Mouse (Mus musculus): ENCODE measurements at regions not wholly inside any gene's neighbourhood (a gene's known extent, or its start where the extent isn't known, plus 50 kb on each side); places are given as distances from the start of the nearest gene placed in this dataset.
A peak's percentile ranks its signal among the peaks of the same experiment; 100 is the strongest.

DNA sequence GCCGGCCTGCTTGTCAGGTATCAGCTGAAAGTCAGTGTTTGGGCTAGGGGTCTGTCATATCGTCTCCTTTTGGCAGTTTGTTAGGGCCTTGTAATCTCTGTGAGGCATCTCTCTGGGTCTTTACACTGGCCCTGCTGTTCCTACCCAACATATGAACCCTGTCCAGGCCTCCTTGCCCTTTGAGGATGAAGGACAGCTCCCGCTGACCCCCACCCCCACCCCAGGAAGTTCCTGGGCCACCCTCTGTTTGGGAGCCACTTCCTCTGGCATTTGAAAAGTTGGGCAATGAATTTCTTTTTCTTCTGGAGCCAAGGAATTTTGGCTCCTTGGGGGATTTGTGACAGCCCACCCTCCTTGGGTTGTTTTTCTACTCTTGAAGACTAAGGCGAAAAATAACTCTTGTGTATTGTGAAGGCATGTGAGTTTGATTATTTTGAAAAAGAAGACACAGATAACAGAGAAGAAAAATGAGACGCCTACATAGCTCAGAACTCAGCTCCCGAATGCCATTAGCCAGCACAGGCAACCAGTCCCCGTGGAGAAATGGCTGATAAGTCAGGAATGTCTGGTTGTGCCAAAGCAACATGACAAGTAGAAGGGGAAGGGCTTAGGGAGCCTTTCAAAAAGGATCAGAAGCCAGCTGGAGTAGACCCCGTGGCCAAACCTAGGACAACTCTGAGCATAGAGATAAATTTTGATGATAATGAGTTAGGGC lies 249.5 kb downstream of the Gm49356 start:
- no peak for DNase-seq (ENCODE audit: low read depth in 1 of 2, low spot score in 2 of 2)

DNA sequence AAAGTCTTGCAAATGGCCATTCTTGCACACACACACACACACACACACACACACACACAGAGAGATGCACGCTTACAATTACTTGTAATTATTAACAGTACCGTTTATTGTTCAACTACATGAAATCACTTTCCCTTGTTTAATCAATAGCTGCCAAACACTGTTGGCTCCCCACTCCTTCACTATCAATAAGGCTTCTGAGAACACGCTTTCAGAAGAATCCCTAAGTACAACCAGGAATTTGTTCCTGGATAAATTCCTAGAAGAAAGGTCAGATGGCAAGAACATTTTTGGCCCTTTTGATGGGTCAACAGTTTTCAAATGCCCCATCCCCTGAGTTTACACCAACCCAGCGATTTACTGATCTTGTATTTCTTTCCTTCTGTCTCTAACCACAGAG lies 252.5 kb downstream of the Gm49356 start:
- DNase-seq (ENCODE audit: low read depth in 1 of 2, low spot score in 2 of 2), result no peak

DNA sequence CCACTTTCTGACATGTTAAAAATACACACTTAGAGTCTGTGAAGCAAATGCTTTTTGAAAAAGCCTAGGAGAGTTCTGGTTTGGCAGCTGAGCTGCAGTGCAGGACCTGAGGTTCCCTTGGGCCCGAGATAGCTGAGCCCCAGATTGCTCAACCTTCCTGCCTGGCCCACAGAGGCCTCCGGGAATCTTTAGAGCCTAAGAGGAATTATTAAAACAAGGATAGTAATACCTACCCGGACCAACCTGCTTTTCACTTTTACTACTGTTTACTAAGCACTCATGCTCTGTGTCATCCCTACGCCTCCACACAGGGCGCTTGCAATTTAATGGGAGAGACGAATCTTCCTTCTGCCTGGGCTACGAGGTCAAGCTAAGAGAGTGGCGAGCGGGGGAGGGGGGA lies 253.4 kb downstream of the Gm49356 start:
- DNase-seq (ENCODE audit: low read depth in 1 of 2, low spot score in 2 of 2), result no peak

DNA sequence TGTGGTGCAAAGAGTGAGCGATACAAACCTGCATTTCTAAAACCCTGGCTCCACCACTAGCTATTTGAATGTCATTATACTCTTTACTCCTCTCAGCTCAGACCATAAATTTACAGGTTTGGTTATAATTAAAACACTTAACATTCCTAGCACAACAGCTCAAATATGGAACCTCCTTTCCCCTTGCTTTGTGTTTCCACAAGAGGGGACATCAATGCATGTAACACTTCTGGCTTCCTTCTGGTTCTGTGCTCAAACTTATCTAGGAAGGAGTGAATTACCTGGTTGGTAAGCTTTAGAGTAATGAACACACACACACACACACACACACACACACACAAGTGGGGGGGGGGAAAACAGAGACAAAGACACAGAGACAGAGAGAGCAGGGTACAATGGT lies 254.8 kb downstream of the Gm49356 start:
- DNase-seq (ENCODE audit: low read depth in 1 of 2, low spot score in 2 of 2), result no peak

DNA sequence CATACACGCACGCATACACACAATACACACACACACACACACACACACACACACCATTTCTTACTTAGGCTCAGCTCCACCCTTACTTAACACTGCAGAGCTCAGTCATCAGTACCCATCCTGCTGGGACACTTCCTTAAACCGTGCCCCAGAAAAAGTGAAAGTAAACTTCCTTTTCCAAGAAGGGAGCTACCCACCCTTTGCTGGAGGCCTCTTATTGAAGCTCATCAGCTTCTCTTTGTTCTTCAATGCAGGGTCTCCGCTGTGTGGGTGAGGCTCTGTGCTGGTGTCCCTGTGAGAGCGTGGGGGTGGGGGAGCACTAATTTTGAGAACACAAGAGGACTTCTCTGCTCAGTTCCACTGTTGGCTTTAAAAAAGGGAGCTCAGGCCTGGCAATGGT lies 256.6 kb downstream of the Gm49356 start:
- no peak for DNase-seq (ENCODE audit: low read depth in 1 of 2, low spot score in 2 of 2)

DNA sequence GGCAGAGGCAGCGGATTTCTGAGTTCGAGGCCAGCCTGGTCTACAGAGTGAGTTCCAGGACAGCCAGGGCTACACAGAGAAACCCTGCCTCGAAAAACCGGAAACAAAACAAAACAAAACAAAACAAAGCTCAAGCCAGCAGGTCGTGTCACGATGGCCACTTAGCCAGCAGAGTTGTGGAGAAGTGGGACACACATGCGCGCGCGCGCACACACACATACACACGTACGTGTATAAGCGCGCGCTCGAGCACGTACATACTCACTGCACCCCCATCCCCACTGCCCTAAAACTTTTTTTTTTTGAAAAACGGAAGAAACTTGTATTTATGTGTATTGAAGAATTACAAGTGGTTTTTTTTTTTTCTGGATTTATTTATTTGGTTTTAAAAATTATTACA lies 257.0 kb downstream of the Gm49356 start:
- no peak for DNase-seq (ENCODE audit: low read depth in 1 of 2, low spot score in 2 of 2)

DNA sequence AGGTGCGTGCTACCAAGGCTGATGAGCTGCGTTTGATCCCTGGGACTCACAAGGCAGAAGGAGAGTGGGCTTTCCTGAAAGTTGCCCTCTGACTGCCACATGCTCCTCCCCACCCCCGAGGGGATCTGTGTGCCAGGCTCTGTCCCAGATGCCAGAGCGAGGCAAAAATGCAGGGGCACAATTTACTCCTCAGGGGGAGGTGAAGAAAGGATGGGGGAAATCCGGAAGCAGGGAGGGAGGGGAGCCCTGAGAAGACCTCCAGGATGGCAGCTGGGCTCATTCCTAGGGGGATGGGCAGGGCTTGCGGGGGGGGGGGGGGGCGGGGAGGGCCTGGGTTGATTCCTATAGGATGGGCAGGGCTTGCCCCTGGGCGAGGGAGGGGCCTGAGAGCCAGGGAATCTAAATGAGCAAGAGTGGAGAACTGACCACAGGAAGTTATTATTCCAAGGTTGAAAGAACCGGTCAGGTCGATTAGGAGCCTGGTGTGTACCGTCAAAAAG lies 257.5 kb downstream of the Gm49356 start:
- no peak for DNase-seq (ENCODE audit: low read depth in 1 of 2, low spot score in 2 of 2)

DNA sequence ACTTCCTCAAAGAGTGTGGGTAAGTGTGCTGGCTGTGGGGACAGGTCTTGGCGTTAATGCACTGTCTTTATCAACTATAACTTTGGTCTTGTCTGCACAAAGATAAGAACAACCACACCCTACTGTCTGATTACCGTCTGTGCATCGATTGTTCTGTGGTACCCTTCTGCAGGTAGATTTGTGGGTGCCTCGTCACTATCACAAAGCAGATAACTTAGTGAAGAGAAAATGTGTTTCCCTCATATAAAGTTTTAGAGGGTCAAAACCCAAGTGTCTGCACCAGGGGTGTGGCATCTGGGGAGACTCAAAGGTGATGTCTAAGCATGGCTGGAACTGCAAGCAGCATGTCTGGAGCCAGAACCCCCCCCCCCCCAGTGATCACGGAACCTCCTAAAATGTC lies 259.4 kb downstream of the Gm49356 start:
- DNase-seq (ENCODE audit: low read depth in 1 of 2, low spot score in 2 of 2), result no peak

DNA sequence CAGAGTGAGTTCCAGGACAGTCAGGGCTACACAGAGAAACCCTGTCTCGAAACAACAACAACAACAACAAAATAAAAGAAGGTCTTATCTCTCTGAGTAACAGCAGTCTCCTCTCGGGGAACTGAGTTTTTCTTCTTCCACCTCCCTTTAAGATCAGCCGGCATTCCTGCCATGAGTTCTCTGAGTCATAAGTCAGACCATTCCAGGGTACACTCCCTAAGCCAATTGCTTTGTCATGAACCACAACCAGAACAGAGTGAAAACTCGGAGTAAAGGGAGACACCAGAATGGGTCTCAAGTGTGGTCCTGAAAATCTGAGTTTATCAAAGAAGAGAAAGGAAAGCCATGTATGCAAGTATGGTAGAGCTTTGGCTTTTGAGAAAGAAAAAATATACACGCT lies 262.4 kb downstream of the Gm49356 start:
- no peak for DNase-seq (ENCODE audit: low read depth in 1 of 2, low spot score in 2 of 2)

DNA sequence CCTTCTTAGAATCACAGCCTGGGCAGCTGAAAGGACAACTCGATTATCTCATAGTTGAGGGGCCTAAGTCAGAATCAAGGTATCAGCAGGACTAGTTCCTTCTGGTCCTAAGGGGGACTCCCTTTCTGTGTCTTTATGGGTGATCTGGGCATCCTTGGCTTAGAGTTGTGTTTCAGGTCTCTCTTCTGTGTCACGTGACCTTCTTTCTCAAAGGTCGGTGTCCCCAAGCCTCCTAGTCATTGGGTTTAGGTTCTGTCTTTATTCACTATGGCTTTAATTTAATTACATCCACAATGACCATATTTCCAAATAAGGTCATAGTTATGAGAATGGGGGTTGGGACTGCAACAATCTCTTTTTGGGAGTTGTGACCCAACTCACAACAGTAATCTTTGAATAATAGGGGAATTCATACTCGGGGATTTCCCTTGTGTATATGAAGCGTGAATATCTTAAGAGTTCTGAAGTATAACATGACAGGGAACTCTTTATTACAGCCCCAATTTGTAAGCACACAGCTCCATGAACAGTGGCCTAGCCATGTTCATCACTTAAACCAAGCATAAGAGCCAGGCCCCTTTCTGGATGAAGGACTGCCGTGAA lies 263.8 kb downstream of the Gm49356 start:
- DNase-seq (ENCODE audit: low read depth in 1 of 2, low spot score in 2 of 2), result no peak

DNA sequence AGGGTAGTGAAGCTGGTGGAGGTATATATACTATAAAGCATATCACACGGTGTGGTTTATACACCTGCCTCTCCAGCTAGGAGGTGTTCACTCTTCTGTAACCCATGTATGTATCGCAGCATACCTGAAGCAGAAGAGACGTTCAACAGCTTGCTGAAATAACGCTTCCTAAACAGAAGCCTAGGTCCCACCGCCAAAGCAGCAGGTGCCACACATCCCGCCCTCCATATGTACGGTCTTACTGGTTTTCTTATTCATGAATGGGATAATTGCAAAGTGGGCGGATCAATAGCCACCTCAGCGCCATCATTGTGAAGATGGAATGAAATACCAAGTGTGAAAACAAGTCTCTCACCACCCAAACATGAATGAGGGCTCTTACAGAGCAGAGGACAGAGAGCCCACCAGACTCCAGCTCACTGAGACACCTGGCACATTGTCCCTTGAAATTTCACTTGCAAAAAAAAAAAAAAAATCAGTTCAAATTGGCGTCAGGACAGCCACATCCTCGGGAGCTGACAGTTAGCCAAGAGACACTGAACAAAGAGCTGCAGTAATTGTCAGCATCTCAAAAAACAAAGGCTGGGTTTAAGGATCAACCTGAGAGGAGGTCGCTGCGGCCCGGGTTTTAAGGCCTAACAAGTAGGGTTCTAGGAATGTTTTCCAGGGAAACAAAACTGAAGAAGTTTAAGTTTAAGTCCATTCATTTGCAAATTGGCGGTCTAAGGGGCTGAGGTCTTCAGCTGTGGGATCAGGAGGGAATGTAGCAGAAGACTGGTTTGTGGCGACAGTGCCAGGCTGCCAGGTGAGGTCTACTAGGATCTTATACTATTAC lies 264.5 kb downstream of the Gm49356 start:
- no peak for DNase-seq (ENCODE audit: low read depth in 1 of 2, low spot score in 2 of 2)

DNA sequence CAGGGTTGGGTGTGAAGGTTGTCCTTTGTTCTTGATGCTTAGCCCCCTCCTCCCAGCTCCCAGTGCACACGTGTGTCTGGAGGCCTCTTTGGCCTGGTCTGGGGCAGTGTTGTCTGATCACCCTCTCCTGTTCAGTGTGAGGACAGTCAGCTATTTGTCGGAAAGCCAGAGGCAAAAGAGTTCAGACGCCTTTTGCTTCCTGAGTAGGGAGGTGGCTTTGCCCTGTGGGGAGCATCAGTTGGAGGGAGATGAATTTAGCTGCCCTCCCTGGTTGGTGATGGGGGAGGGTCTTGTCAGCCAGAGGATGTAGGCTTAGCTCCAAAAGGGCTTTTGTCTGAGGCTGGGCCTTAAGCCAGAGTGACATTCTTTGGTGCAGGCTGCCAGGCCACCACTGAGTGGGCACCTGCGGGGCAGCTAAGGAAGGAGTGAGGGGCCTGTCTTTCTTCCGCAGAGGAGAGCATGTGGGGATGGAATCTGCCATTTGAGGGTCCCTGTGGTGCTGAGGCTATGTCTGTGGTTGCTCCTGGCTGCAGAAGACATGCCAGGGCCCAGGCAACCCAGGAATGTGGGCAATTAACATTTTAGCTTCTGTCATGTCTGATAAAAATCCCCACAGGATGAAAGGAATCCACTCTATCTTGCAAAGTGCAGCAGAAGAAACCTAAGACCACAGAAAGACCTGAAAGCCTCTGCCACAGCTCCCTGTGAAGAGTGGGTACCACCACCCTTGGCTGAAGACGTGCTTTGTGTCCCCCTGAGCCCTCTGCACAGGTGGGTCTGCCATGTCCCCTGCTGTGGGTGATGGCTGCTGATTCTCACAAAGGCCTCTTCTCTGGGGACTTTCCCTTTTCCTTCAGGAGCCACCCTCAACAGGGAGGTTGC lies 265.6 kb downstream of the Gm49356 start:
- no peak for DNase-seq (ENCODE audit: low read depth in 1 of 2, low spot score in 2 of 2)

DNA sequence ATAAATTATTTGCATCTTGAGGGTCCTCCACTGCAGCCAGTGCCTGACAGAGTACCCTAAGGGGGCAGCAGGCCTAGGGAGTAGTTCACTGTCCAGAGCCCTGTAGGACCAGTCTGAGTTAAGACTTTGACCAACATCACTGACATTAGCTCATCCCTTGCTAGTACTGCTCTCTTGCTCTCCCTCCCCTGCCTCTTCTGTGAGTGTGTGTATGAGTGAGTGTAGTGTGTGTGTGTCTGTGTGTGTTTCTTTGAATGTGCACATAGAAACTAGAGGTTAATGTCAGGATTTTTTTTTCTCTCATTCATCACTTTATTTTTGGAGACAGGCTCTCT lies 266.2 kb downstream of the Gm49356 start:
- DNase-seq (ENCODE audit: low read depth in 1 of 2, low spot score in 2 of 2), result no peak

DNA sequence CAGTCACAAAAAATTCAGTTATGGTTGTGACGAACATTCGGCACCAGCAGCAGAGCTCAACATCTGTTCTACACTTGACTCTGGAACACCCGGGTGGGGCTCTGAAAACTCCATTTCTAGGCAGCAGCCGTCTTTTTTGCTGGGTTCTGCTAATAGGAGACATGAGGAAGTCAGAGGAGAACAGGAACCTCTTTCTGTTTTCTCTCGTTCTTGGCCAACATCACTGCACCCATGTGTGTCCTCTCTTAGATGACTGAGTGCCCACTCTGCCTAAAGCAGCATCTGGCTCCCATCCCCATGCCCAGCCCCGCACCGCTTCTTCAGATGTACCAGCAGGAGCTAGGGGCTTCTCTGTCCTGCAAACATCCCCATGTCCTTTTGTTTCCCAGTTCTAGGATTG lies 267.2 kb downstream of the Gm49356 start:
- peak in 1 of 2 experiments; percentile 13 for DNase-seq (ENCODE audit: low read depth in 1 of 2, low spot score in 2 of 2)

DNA sequence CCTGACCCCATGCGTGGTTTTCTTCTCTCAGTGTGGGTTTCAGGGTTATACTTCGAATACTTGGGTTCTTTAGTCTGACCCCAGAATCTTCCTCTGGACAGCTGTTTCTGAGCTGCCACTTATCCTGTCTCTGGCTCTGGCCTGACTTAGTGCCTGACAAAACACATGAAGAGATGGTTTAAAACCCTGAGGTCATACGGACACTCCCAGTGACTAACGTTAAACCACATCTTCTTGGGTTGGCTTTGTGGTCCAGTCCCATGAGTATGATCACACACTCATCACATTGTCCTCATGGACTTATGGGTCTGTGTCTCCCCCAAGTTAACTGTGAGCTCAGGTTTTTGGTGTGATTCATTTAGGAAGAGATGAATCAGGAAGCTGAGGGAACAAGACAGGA lies 269.7 kb downstream of the Gm49356 start:
- no peak for DNase-seq (ENCODE audit: low read depth in 1 of 2, low spot score in 2 of 2)

DNA sequence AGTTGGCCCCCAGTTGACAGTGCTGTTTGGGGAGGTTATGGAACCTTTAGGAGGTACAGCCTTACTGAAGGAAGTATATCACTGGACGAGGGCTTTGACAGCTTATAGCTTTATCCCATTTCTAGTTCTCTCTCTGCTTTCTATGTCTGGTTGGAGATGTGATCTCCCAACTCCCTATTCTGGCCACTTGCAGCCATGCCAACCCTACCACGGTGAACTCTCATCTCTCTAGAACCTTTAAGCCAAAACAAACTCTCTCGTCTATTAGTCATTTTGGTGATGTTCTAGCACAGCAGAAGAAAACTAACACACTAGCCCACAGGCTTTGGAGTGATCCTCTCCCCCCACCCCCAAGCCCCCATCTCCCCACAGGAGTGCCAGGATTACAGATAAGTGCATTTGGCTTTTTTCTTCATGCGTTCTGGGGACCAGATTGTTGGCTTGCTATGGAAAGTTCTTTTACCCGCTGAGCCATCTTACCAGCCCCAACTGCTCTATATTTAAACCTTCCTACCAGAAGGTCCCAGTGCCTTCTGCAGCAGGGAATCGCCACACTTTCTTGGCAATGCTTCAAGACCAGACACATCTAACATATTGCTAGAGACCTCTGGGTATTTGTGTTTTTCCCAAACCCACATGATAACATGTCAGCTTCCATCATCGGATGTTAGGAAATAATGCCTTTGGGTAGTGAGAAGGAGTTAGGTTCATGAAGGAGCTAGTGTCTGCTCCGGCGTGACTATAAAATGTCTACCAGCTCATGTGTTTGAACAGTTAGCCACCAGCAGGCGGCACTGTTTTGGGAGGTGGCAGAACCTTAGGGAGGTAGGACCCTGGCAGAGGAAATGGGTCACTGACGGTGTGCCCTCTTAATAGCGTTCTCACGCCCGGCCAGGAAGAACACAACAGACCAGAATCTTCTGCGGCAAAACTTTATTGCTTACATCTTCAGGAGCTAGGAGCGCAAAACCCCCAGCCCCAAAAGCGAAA lies 272.1 kb downstream of the Gm49356 start:
- DNase-seq (ENCODE audit: low read depth in 1 of 2, low spot score in 2 of 2), result no peak

DNA sequence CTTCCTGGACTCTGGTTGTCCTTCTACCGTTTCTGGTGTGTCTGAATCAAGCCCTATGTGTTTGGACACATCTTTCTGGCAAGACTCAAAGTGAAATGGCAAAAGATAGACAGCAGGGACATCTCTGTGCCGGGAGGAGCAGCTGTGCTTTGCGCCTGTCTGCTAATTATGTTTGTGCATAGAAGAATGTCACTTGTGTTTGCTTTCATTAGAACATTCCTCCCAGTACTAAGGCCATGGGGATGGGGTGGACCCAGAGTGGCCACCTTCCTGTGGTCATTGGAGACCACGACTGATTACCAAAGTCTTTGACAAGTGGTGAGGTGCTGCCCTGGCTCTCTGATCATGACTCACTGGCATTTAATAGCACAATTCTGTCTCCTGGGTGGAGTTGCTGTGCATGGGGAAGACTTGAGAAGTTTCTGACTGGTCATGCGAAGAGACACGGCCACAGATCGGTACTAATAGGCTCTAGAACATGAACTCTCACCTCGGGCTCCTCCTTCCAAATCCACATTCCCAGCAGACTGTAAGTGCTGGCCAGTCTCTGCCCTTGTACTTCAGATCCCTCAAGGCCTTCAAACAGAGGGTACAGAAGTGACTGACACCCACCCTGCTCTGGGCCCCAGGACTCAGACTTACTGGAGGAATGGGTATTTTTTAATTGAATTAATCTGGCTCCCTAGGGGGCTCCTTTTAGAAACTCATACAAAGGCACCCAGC lies 279.0 kb downstream of the Gm49356 start:
- no peak for DNase-seq (ENCODE audit: low read depth in 1 of 2, low spot score in 2 of 2)

DNA sequence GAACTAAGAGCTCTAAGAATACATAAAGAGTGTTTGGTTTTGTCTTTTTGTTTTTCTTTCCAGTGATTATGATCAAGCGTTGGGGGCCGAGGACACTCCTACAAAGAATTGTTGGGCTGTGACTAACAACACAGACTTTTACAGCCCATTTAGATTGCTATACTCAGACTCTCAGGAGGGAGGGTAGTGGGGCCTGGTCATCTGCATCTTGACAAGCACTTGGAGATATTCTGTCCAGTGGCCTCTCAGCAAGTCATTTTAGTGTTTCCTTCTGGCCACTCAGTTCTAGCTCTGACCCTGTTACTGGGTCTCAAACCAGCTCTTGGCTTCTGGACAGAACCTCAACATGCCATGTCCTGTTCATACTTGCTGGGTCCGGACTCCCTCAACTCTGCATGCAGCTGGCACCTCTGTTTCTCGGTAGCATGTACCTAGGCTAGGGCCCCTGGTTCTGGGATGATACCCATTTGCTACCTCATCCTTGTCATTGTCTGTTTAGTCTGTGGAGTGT lies 279.6 kb downstream of the Gm49356 start:
- DNase-seq (ENCODE audit: low read depth in 1 of 2, low spot score in 2 of 2), result no peak

DNA sequence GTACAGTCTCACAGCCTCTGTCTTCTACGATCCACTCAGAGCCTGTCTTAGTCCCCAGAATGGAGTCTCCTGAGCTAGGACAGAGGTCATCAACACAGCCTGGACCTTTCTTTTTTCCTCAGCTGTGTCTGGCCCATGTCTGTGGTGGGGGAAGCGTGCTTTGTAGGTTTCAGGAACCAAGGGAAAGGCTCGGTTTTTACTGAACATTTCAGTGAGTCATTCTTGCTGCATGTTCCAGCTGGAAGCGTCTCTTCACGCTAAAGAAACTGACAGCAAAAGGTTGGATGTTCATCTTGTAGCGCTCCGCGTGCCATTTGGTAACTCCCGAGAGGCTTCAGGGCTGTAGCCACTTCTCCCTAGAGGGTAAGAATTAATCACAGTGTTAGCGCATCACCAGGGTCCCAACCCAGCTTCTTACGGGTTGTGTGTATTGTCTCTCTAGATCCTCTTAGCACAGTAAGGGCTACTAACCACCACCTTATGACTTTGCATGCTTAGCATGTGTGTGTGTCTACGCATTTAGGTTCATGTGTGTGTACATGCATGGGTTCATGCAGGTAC lies 280.2 kb downstream of the Gm49356 start:
- no peak for DNase-seq (ENCODE audit: low read depth in 1 of 2, low spot score in 2 of 2)
